Mouse (Mus musculus): ENCODE measurements around the gene Tlr11. TPM values are rescaled to one million over a fixed set of nuclear protein-coding genes. Genes with fewer than 3 reads are reported as not detected.

Tlr11 gene
- not detected in 2 replicates for polyA plus RNA-seq (2014; fragmentation: Nextera tagmentation; extraction: Ambion mirVana)

DNA sequence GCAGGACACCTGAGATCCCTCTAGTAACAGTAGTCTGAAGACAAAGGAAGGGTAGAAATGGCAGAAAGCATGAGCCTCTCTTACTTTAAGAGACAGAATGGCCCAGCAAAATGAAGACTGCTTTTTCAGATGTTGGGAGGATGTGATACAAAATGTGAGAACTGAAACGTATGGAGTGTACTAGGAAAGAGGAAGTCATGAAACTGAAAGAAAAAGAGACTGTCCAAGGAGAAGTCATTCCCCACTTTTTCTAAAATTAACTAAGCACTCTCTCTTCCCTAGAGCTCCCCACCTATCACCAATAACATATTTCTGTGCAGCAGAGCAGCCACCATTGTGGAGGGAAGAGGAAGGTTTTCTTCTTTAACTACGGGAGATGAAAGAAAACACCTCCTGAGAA is at the start of gene Tlr11:
TSS of gene Tlr11 (plus strand) at position 322 of the 400 bp plus-strand sequence.
- H3K36me3 ChIP-seq (ENCODE audit: control insufficient read depth, insufficient read depth, low read length) = no peaks in the 10 kb centered on the region
- no peaks in the 10 kb centered on the region for H3K9me3 ChIP-seq (ENCODE audit: control insufficient read depth, low read length)
- no peaks in the 10 kb centered on the region for H3K27me3 ChIP-seq (ENCODE audit: control insufficient read depth, insufficient read depth, low read length)
- no peak within 1 kb of the TSS for H3K4me2 ChIP-seq (ENCODE audit: low read depth)
- no peak within 1 kb of the TSS for H3K27ac ChIP-seq (ENCODE audit: low read depth, low read length)
- H3K4me3 ChIP-seq (ENCODE audit: low read depth, low read length) = no peak within 1 kb of the TSS
- DNase-seq (ENCODE audit: low spot score) (no peak), ATAC-seq (ENCODE audit: insufficient read depth, low FRiP score, low TSS enrichment) (no peak)
- H3K9ac ChIP-seq (ENCODE audit: low read length) = no peak within 1 kb of the TSS
- WGBS = 91% methylated on average over 2 of the region's 2 CpGs
- H3K4me1 ChIP-seq (ENCODE audit: control insufficient read depth, insufficient read depth, low read length) = no peaks in the 10 kb centered on the region

DNA sequence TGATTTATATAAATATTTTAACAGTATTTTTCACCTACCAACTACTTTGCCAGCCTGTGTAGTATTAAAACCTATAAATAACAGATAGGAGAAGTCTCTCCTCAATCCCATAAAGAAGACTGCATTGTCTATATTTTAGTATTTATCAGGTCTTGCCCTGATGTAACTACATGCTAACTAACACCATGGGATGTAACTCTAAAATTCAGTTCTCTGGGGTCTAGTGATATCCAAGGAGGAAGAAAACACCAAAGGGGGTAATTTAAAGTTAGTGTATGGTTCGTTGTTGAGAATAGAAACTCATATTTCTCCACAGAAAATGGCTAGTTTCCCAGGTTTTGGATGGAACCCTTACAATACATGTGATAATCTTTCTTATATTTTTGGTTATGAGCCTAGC is 31.1 kb upstream of the Tlr11 start, which contains the start of gene Olfr734:
TSS of gene Olfr734 (minus strand) at position 101 of the 400 bp plus-strand sequence.
- Histone ChIP-seq H3K36me3 (ENCODE audit: control insufficient read depth, insufficient read depth, low read length) (no peaks in the 10 kb centered on the region), H3K4me2 (ENCODE audit: low read depth) (no peak within 1 kb of the TSS), H3K4me1 (ENCODE audit: control insufficient read depth, insufficient read depth, low read length) (no peaks in the 10 kb centered on the region), H3K4me3 (ENCODE audit: low read depth, low read length) (no peak within 1 kb of the TSS), H3K27me3 (ENCODE audit: control insufficient read depth, insufficient read depth, low read length) (no peaks in the 10 kb centered on the region), H3K9ac (ENCODE audit: low read length) (no peak within 1 kb of the TSS), H3K27ac (ENCODE audit: low read depth, low read length) (no peak within 1 kb of the TSS), H3K9me3 (ENCODE audit: control insufficient read depth, low read length) (no peaks in the 10 kb centered on the region)
- ATAC-seq (ENCODE audit: insufficient read depth, low FRiP score, low TSS enrichment) (no peak), DNase-seq (ENCODE audit: low spot score) (no peak)
- 75% methylated on average over 1 of the region's 1 CpGs for whole genome bisulfite sequencing

- H3K4me3 ChIP-seq (ENCODE audit: low read depth, low read length) = no peak within 1 kb of the TSS
- 84% methylated on average over 2 of the region's 2 CpGs for WGBS
- DNase-seq (ENCODE audit: low spot score) = no peak
These were observed 8.9 kb upstream of the Tlr11 start, which contains the start of gene Olfr735 for GRCm38 (mm10) chr14:50348796-50349195. Gene Olfr735 (minus strand): TSS chr14:50348872.

DNA sequence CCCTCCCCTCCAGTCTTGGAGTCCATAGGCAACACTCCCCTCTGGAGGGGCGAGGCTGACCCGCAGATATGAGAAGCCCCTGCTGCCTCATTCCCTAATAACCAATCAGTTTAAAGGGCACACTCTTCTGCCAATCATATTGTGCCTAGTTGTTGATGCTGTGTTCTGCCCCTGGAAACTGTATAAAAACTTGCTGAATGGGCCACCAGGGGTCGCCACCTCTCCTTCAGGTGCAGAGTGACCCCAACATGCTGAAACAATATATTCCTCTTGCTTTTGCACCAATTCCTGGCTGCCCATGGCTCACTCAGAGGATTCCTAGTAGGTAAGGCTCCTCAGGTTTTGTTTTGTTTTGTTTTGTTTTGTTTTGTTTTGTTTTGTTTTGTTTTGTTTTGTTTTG is 5.3 kb upstream of the Tlr11 start:
- Histone ChIP-seq H3K9me3 (ENCODE audit: control insufficient read depth, low read length) (no peaks in the 10 kb centered on the region), H3K36me3 (ENCODE audit: control insufficient read depth, insufficient read depth, low read length) (no peaks in the 10 kb centered on the region), H3K27me3 (ENCODE audit: control insufficient read depth, insufficient read depth, low read length) (no peaks in the 10 kb centered on the region), H3K9ac (ENCODE audit: low read length) (no peak overlapping the region), H3K4me2 (ENCODE audit: low read depth) (no peak overlapping the region), H3K4me3 (ENCODE audit: low read depth, low read length) (no peak overlapping the region), H3K27ac (ENCODE audit: low read depth, low read length) (no peak overlapping the region), H3K4me1 (ENCODE audit: control insufficient read depth, insufficient read depth, low read length) (no peaks in the 10 kb centered on the region)
- WGBS = 55% methylated on average over 3 of the region's 3 CpGs
- DNase-seq (ENCODE audit: low spot score) (no peak), ATAC-seq (ENCODE audit: insufficient read depth, low FRiP score, low TSS enrichment) (0 out of 2 replicates have a peak, but pooled peaks have one; percentile 6)

More at GRCm38 (mm10) chr14:50348796-50349195, 8.9 kb upstream of the Tlr11 start, which contains the start of gene Olfr735:
- Histone ChIP-seq H3K4me2 (ENCODE audit: low read depth) (no peak within 1 kb of the TSS), H3K9me3 (ENCODE audit: control insufficient read depth, low read length) (no peaks in the 10 kb centered on the region), H3K4me1 (ENCODE audit: control insufficient read depth, insufficient read depth, low read length) (no peaks in the 10 kb centered on the region), H3K36me3 (ENCODE audit: control insufficient read depth, insufficient read depth, low read length) (no peaks in the 10 kb centered on the region), H3K9ac (ENCODE audit: low read length) (no peak within 1 kb of the TSS), H3K27ac (ENCODE audit: low read depth, low read length) (no peak within 1 kb of the TSS), H3K27me3 (ENCODE audit: control insufficient read depth, insufficient read depth, low read length) (no peaks in the 10 kb centered on the region)
- no peak for ATAC-seq (ENCODE audit: insufficient read depth, low FRiP score, low TSS enrichment)

- H3K9me3 ChIP-seq (ENCODE audit: control insufficient read depth, low read length) = no peaks in the 10 kb centered on the region
- H3K4me1 ChIP-seq (ENCODE audit: control insufficient read depth, insufficient read depth, low read length) = no peaks in the 10 kb centered on the region
- no peak overlapping the region for H3K9ac ChIP-seq (ENCODE audit: low read length)
- H3K4me3 ChIP-seq (ENCODE audit: low read depth, low read length) = no peak overlapping the region
- ATAC-seq (ENCODE audit: insufficient read depth, low FRiP score, low TSS enrichment) (no peak), DNase-seq (ENCODE audit: low spot score) (no peak)
- no peak overlapping the region for H3K27ac ChIP-seq (ENCODE audit: low read depth, low read length)
- H3K36me3 ChIP-seq (ENCODE audit: control insufficient read depth, insufficient read depth, low read length) = no peaks in the 10 kb centered on the region
- H3K4me2 ChIP-seq (ENCODE audit: low read depth) = no peak overlapping the region
- 90% methylated on average over 2 of the region's 2 CpGs for WGBS
- no peaks in the 10 kb centered on the region for H3K27me3 ChIP-seq (ENCODE audit: control insufficient read depth, insufficient read depth, low read length)
These were observed 989 bp upstream of the Tlr11 start for GRCm38 (mm10) chr14:50356725-50357124.

GRCm38 (mm10) chr14:50360480-50360879 is 2.8 kb downstream of the Tlr11 start:
- H3K27ac ChIP-seq (ENCODE audit: low read depth, low read length) = no peak overlapping the region
- no peak overlapping the region for H3K4me3 ChIP-seq (ENCODE audit: low read depth, low read length)
- DNase-seq (ENCODE audit: low spot score) (no peak), ATAC-seq (ENCODE audit: insufficient read depth, low FRiP score, low TSS enrichment) (no peak)
- 85% methylated on average over 3 of the region's 3 CpGs for WGBS
- no peak overlapping the region for H3K9ac ChIP-seq (ENCODE audit: low read length)
- no peak overlapping the region for H3K4me2 ChIP-seq (ENCODE audit: low read depth)
- H3K4me1 ChIP-seq (ENCODE audit: control insufficient read depth, insufficient read depth, low read length) = no peaks in the 10 kb centered on the region
- H3K36me3 ChIP-seq (ENCODE audit: control insufficient read depth, insufficient read depth, low read length) = no peaks in the 10 kb centered on the region
- H3K27me3 ChIP-seq (ENCODE audit: control insufficient read depth, insufficient read depth, low read length) = no peaks in the 10 kb centered on the region
- H3K9me3 ChIP-seq (ENCODE audit: control insufficient read depth, low read length) = no peaks in the 10 kb centered on the region

DNA sequence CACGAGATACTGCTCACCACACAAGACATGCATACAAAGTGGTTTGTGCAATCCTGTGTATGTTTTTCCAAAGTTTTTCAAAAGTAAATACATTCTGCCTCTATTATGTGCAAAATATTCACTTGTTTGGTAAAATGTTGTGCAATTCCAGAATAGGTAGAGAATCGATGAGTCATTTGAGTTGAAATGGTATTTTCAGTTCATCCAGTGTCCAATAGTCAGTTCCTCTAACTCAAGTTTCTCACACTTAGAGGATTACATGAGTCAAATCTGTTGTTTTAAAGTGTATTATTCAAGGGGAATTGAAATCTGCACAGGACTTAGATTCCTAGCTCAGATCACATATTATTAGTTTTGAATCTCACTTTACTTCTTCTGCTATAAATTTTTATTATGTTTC is 5.8 kb downstream of the Tlr11 start:
- H3K4me3 ChIP-seq (ENCODE audit: low read depth, low read length) = no peak overlapping the region
- WGBS = 89% methylated on average over 2 of the region's 2 CpGs
- DNase-seq (ENCODE audit: low spot score) (no peak), ATAC-seq (ENCODE audit: insufficient read depth, low FRiP score, low TSS enrichment) (no peak)
- H3K9ac ChIP-seq (ENCODE audit: low read length) = no peak overlapping the region
- H3K36me3 ChIP-seq (ENCODE audit: control insufficient read depth, insufficient read depth, low read length) = no peaks in the 10 kb centered on the region
- no peaks in the 10 kb centered on the region for H3K27me3 ChIP-seq (ENCODE audit: control insufficient read depth, insufficient read depth, low read length)
- no peak overlapping the region for H3K4me2 ChIP-seq (ENCODE audit: low read depth)
- no peaks in the 10 kb centered on the region for H3K4me1 ChIP-seq (ENCODE audit: control insufficient read depth, insufficient read depth, low read length)
- H3K9me3 ChIP-seq (ENCODE audit: control insufficient read depth, low read length) = no peaks in the 10 kb centered on the region
- H3K27ac ChIP-seq (ENCODE audit: low read depth, low read length) = no peak overlapping the region

GRCm38 (mm10) chr14:50380863-50381262 is 23.1 kb downstream of the Tlr11 start, which contains the start of gene Olfr736:
Gene Olfr736 (plus strand): TSS chr14:50381163.
- Histone ChIP-seq H3K9ac (ENCODE audit: low read length) (no peak within 1 kb of the TSS), H3K4me1 (ENCODE audit: control insufficient read depth, insufficient read depth, low read length) (no peaks in the 10 kb centered on the region), H3K4me2 (ENCODE audit: low read depth) (no peak within 1 kb of the TSS), H3K4me3 (ENCODE audit: low read depth, low read length) (no peak within 1 kb of the TSS), H3K27me3 (ENCODE audit: control insufficient read depth, insufficient read depth, low read length) (no peaks in the 10 kb centered on the region), H3K9me3 (ENCODE audit: control insufficient read depth, low read length) (no peaks in the 10 kb centered on the region), H3K27ac (ENCODE audit: low read depth, low read length) (no peak within 1 kb of the TSS), H3K36me3 (ENCODE audit: control insufficient read depth, insufficient read depth, low read length) (no peaks in the 10 kb centered on the region)
- WGBS = 89% methylated on average over 2 of the region's 2 CpGs
- ATAC-seq (ENCODE audit: insufficient read depth, low FRiP score, low TSS enrichment) = no peak
- no peak for DNase-seq (ENCODE audit: low spot score)

- DNase-seq (ENCODE audit: low spot score) = no peak
- ATAC-seq (ENCODE audit: insufficient read depth, low FRiP score, low TSS enrichment) = no peak
- no peak within 1 kb of the TSS for H3K4me3 ChIP-seq (ENCODE audit: low read depth, low read length)
These were observed 49.6 kb downstream of the Tlr11 start, which contains the start of gene Olfr738 for GRCm38 (mm10) chr14:50407268-50407667. Gene Olfr738 (plus strand): TSS chr14:50407568.

More at GRCm38 (mm10) chr14:50407268-50407667, 49.6 kb downstream of the Tlr11 start, which contains the start of gene Olfr738:
- Histone ChIP-seq H3K4me1 (ENCODE audit: control insufficient read depth, insufficient read depth, low read length) (no peaks in the 10 kb centered on the region), H3K9me3 (ENCODE audit: control insufficient read depth, low read length) (no peaks in the 10 kb centered on the region), H3K36me3 (ENCODE audit: control insufficient read depth, insufficient read depth, low read length) (no peaks in the 10 kb centered on the region), H3K27me3 (ENCODE audit: control insufficient read depth, insufficient read depth, low read length) (no peaks in the 10 kb centered on the region), H3K9ac (ENCODE audit: low read length) (no peak within 1 kb of the TSS), H3K27ac (ENCODE audit: low read depth, low read length) (no peak within 1 kb of the TSS), H3K4me2 (ENCODE audit: low read depth) (no peak within 1 kb of the TSS)
- WGBS = 91% methylated on average over 1 of the region's 1 CpGs
